Mouse (Mus musculus) liver, embryonic 11.5 days (tissue): Measurements from ENCODE around the gene Capza2. TPM values are rescaled to one million over a fixed set of nuclear protein-coding genes. Genes with fewer than 3 reads are reported as not detected.
A peak's percentile ranks its signal among the peaks of the same experiment; 100 is the strongest.

Source experiments
- ATAC-seq: fragments of 200-750 bp; cut with Nextera tagmentation; replicated peaks from 2 replicates; pipeline ENCODE4 v1.8.0; 2017; ENCODE audit warnings: moderate number of reproducible peaks, mild to moderate bottlenecking, moderate TSS enrichment, moderate library complexity; ENCODE audit not compliant: low FRiP score
- DNase-seq: peaks from one replicate; pipeline ENCODE4 v3.0.0-alpha.2; 2017; ENCODE audit warnings: low spot score
- H3K27ac ChIP-seq: fragments of 300-500 bp; sonication (generic); 2 replicates; pipeline ENCODE4 v1.5.1; 2014; ENCODE audit warnings: mild to moderate bottlenecking, low read depth, low read length, control low read depth
- H3K27me3 ChIP-seq: fragments of 300-500 bp; sonication (generic); replicated peaks from 2 replicates; pipeline ENCODE4 v1.6.1; 2014; ENCODE audit warnings: low read length, mixed read lengths; ENCODE audit not compliant: control insufficient read depth, insufficient read depth
- H3K36me3 ChIP-seq: fragments of 300-500 bp; sonication (generic); 2 replicates; pipeline ENCODE4 v1.6.1; 2014; ENCODE audit warnings: mild to moderate bottlenecking, low read length, moderate library complexity, mixed read lengths; ENCODE audit not compliant: control insufficient read depth, insufficient read depth
- H3K4me1 ChIP-seq: fragments of 300-500 bp; sonication (generic); replicated peaks from 2 replicates; pipeline ENCODE4 v1.6.1; 2014; ENCODE audit warnings: low read length, mixed read lengths; ENCODE audit not compliant: control insufficient read depth, insufficient read depth
- H3K4me2 ChIP-seq: fragments of 300-500 bp; sonication (generic); 2 replicates; pipeline ENCODE4 v1.6.1; 2014; ENCODE audit warnings: mild to moderate bottlenecking, control low read depth, moderate library complexity
- H3K4me3 ChIP-seq: fragments of 300-500 bp; sonication (generic); 2 replicates; pipeline ENCODE4 v1.5.1; 2014; ENCODE audit warnings: low read depth, low read length, control low read depth
- H3K9ac ChIP-seq: fragments of 300-500 bp; sonication (generic); 2 replicates; pipeline ENCODE4 v1.6.1; 2014; ENCODE audit warnings: low read depth, low read length, control low read depth
- H3K9me3 ChIP-seq: fragments of 300-500 bp; sonication (generic); 2 replicates; pipeline ENCODE4 v1.6.1; 2016; ENCODE audit warnings: low read length, inconsistent platforms, mixed read lengths; ENCODE audit not compliant: control insufficient read depth
- WGBS: fragments of 180-500 bp; shearing (Covaris S2); extraction: QIAGEN DNeasy Blood & Tissue Kit; methylation state at CpG from one replicate; pipeline ENCODE4 v1.1.7; 2014; 5-methylcytosine and 5-hydroxymethylcytosine counted together
- polyA plus RNA-seq: library from polyadenylated mRNA; unstranded; fragments of >200 nt; fragmentation: Nextera tagmentation; extraction: Ambion mirVana; gene quantifications from 2 replicates; pipeline ENCODE4 v1.2.1, GENCODE M21; 2014

The Capza2 gene
- polyA plus RNA-seq, 1 experiment from 2014 or later: 164 TPM

- DNase-seq (peak; percentile 94), ATAC-seq (peak; percentile 94)
- Histone ChIP-seq H3K36me3 (peaks cover 4% of the 10 kb centered on the region), H3K4me2 (peak overlapping the region; percentile 60), H3K4me3 (peak overlapping the region; percentile 96), H3K4me1 (peaks cover 16% of the 10 kb centered on the region), H3K27me3 (no peaks in the 10 kb centered on the region), H3K27ac (peak overlapping the region; percentile 97), H3K9ac (peak overlapping the region; percentile 98), H3K9me3 (no peaks in the 10 kb centered on the region)
- WGBS: under 1% methylated on average over 36 of the region's 45 CpGs
Measured at GRCm38 (mm10) chr6:17636764-17637170, 733 bp downstream of the Capza2 start.

GRCm38 (mm10) chr6:17637205-17638203 lies 1.5 kb downstream of the Capza2 start:
- peak; percentile 58 for DNase-seq
- Histone ChIP-seq H3K27ac (peak overlapping the region; percentile 97), H3K36me3 (peaks cover 4% of the 10 kb centered on the region), H3K9ac (peak overlapping the region; percentile 98), H3K9me3 (no peaks in the 10 kb centered on the region), H3K4me1 (peaks cover 16% of the 10 kb centered on the region), H3K4me3 (peak overlapping the region; percentile 96), H3K4me2 (peak overlapping the region; percentile 76), H3K27me3 (no peaks in the 10 kb centered on the region)
- under 1% methylated on average over 59 of the region's 62 CpGs for WGBS
- peak; percentile 79 for ATAC-seq

- no peaks in the 10 kb centered on the region for H3K27me3 ChIP-seq
- H3K4me2 ChIP-seq: no peak overlapping the region
- 93% methylated on average over 9 of the region's 9 CpGs for WGBS
- no peak overlapping the region for H3K4me3 ChIP-seq
- H3K4me1 ChIP-seq: peaks cover 21% of the 10 kb centered on the region
- no peak overlapping the region for H3K9ac ChIP-seq
- H3K27ac ChIP-seq: no peak overlapping the region
- ATAC-seq (no peak), DNase-seq (no peak)
- H3K36me3 ChIP-seq: peaks cover 4% of the 10 kb centered on the region
- no peaks in the 10 kb centered on the region for H3K9me3 ChIP-seq
Measured at GRCm38 (mm10) chr6:17640031-17640430, 4.0 kb downstream of the Capza2 start.

GRCm38 (mm10) chr6:17642739-17643138 lies 6.7 kb downstream of the Capza2 start:
- no peak for DNase-seq
- Histone ChIP-seq H3K9ac (no peak overlapping the region), H3K36me3 (peaks cover 4% of the 10 kb centered on the region), H3K4me2 (no peak overlapping the region), H3K27ac (no peak overlapping the region), H3K4me1 (peaks cover 17% of the 10 kb centered on the region; the same call in 1 of the 2 replicates), H3K9me3 (no peaks in the 10 kb centered on the region), H3K27me3 (no peaks in the 10 kb centered on the region), H3K4me3 (no peak overlapping the region)
- ATAC-seq: no peak
- 29% methylated on average over 3 of the region's 3 CpGs for WGBS

- Histone ChIP-seq H3K4me1 (peaks cover 10% of the 10 kb centered on the region; the same call in 1 of the 2 replicates), H3K9ac (no peak overlapping the region), H3K27ac (no peak overlapping the region), H3K27me3 (no peaks in the 10 kb centered on the region), H3K9me3 (no peaks in the 10 kb centered on the region), H3K36me3 (no peaks in the 10 kb centered on the region; the same call in 1 of the 2 replicates), H3K4me3 (no peak overlapping the region), H3K4me2 (no peak overlapping the region)
- WGBS: 39% methylated on average over 3 of the region's 3 CpGs
- ATAC-seq: no peak
- no peak for DNase-seq
Measured at GRCm38 (mm10) chr6:17646107-17646506, 10.1 kb downstream of the Capza2 start.

GRCm38 (mm10) chr6:17652132-17652531 lies 16.1 kb downstream of the Capza2 start:
- DNase-seq (no peak), ATAC-seq (no peak)
- 76% methylated on average over 2 of the region's 2 CpGs for WGBS
- no peaks in the 10 kb centered on the region for H3K9me3 ChIP-seq
- no peak overlapping the region for H3K9ac ChIP-seq
- no peak overlapping the region for H3K4me3 ChIP-seq
- H3K36me3 ChIP-seq: no peaks in the 10 kb centered on the region; the same call in 1 of the 2 replicates
- 0 out of 2 replicates have a peak, but pooled peaks cover 2% of the 10 kb centered on the region for H3K4me1 ChIP-seq
- no peak overlapping the region for H3K27ac ChIP-seq
- H3K4me2 ChIP-seq: no peak overlapping the region
- no peaks in the 10 kb centered on the region for H3K27me3 ChIP-seq

GRCm38 (mm10) chr6:17655080-17655479 lies 19.0 kb downstream of the Capza2 start:
- H3K27ac ChIP-seq: no peak overlapping the region
- H3K9ac ChIP-seq: no peak overlapping the region
- H3K4me1 ChIP-seq: 0 out of 2 replicates have a peak, but pooled peaks cover 2% of the 10 kb centered on the region
- WGBS: 70% methylated on average over 2 of the region's 2 CpGs
- ATAC-seq: no peak
- H3K4me2 ChIP-seq: no peak overlapping the region
- H3K27me3 ChIP-seq: no peaks in the 10 kb centered on the region
- H3K36me3 ChIP-seq: peaks cover 1% of the 10 kb centered on the region; the same call in 1 of the 2 replicates
- no peak for DNase-seq
- no peak overlapping the region for H3K4me3 ChIP-seq
- H3K9me3 ChIP-seq: no peaks in the 10 kb centered on the region

- peaks cover 7% of the 10 kb centered on the region for H3K36me3 ChIP-seq
- DNase-seq: no peak
- no peak overlapping the region for H3K4me3 ChIP-seq
- no peak for ATAC-seq
- H3K9ac ChIP-seq: no peak overlapping the region
- no peaks in the 10 kb centered on the region for H3K9me3 ChIP-seq
- no peak overlapping the region for H3K4me2 ChIP-seq
- H3K27ac ChIP-seq: no peak overlapping the region
- no peaks in the 10 kb centered on the region for H3K27me3 ChIP-seq
- 83% methylated on average over 1 of the region's 1 CpGs for WGBS
- H3K4me1 ChIP-seq: 0 out of 2 replicates have a peak, but pooled peaks cover 2% of the 10 kb centered on the region
Measured at GRCm38 (mm10) chr6:17657308-17657707, 21.3 kb downstream of the Capza2 start.
